Mouse (Mus musculus) stomach, embryonic 16.5 days (tissue): ENCODE results near the gene Depp1. TPM values are rescaled to one million over a fixed set of nuclear protein-coding genes. Genes with fewer than 3 reads are reported as not detected.

Experiments
- ATAC-seq: fragments of 200-750 bp; cut with Nextera tagmentation; 2 replicates; pipeline ENCODE4 v1.8.0; 2017; ENCODE audit warnings: moderate number of reproducible peaks, moderate TSS enrichment; ENCODE audit not compliant: insufficient read depth, low FRiP score
- H3K27ac ChIP-seq: fragments of 300-500 bp; sonication (generic); 2 replicates; pipeline ENCODE4 v1.5.1; 2014; ENCODE audit warnings: low read length
- H3K27me3 ChIP-seq: fragments of 300-500 bp; sonication (generic); 2 replicates; pipeline ENCODE4 v1.6.1; 2014; ENCODE audit warnings: low read length, control low read depth, mixed read lengths; ENCODE audit not compliant: control insufficient read depth, insufficient read depth
- H3K36me3 ChIP-seq: fragments of 300-500 bp; sonication (generic); 2 replicates; pipeline ENCODE4 v1.6.1; 2014; ENCODE audit warnings: low read length; ENCODE audit not compliant: control insufficient read depth, insufficient read depth
- H3K4me1 ChIP-seq: fragments of 300-500 bp; sonication (generic); 2 replicates; pipeline ENCODE4 v1.6.1; 2014; ENCODE audit warnings: low read length, control low read depth, mixed read lengths; ENCODE audit not compliant: control insufficient read depth, insufficient read depth
- H3K4me2 ChIP-seq: fragments of 300-500 bp; sonication (generic); 2 replicates; pipeline ENCODE4 v1.6.1; 2014; ENCODE audit warnings: low read depth, low read length, mixed read lengths
- H3K4me3 ChIP-seq: fragments of 300-500 bp; sonication (generic); replicated peaks from 2 replicates; pipeline ENCODE4 v1.5.1; 2014; ENCODE audit warnings: mild to moderate bottlenecking, low read length
- H3K9ac ChIP-seq: fragments of 300-500 bp; sonication (generic); 2 replicates; pipeline ENCODE4 v1.6.1; 2014; ENCODE audit warnings: low read length
- H3K9me3 ChIP-seq: fragments of 300-500 bp; sonication (generic); replicated peaks from 2 replicates; pipeline ENCODE4 v1.6.1; 2016; ENCODE audit warnings: low read length, control low read depth; ENCODE audit not compliant: control insufficient read depth
- WGBS: fragments of 180-500 bp; shearing (Covaris S2); extraction: QIAGEN DNeasy Blood & Tissue Kit; methylation state at CpG from one replicate; pipeline ENCODE4 v1.1.7; 2014; 5-methylcytosine and 5-hydroxymethylcytosine counted together
- polyA plus RNA-seq: library from polyadenylated mRNA; unstranded; fragments of >200 nt; fragmentation: Nextera tagmentation; extraction: Ambion mirVana; gene quantifications from 2 replicates; pipeline ENCODE4 v1.2.1, GENCODE M21; 2015

Gene Depp1
- polyA plus RNA-seq, 1 experiment from 2014 or later: 30.6 TPM

- H3K4me1 ChIP-seq: peaks cover 6% of the 10 kb centered on the region; the same call in 1 of the 2 replicates
- 83% methylated on average over 10 of the region's 10 CpGs for WGBS
- no peaks in the 10 kb centered on the region for H3K9me3 ChIP-seq
Measured at GRCm38 (mm10) chr6:116629766-116630165, 20.6 kb upstream of the Depp1 start.

GRCm38 (mm10) chr6:116632129-116632528 lies 18.3 kb upstream of the Depp1 start:
- Histone ChIP-seq H3K27me3 (no peaks in the 10 kb centered on the region), H3K4me1 (peaks cover 6% of the 10 kb centered on the region; the same call in 1 of the 2 replicates), H3K27ac (no peak overlapping the region), H3K9ac (no peak overlapping the region), H3K36me3 (no peaks in the 10 kb centered on the region), H3K4me3 (no peak overlapping the region), H3K4me2 (no peak overlapping the region), H3K9me3 (no peaks in the 10 kb centered on the region)
- WGBS: 55% methylated on average over 1 of the region's 1 CpGs
- no peak for ATAC-seq

More at GRCm38 (mm10) chr6:116629766-116630165, 20.6 kb upstream of the Depp1 start:
- H3K9ac ChIP-seq: no peak overlapping the region
- no peaks in the 10 kb centered on the region for H3K27me3 ChIP-seq
- H3K4me3 ChIP-seq: no peak overlapping the region
- H3K36me3 ChIP-seq: peaks cover 5% of the 10 kb centered on the region; the same call in 1 of the 2 replicates
- ATAC-seq: no peak
- H3K4me2 ChIP-seq: no peak overlapping the region
- no peak overlapping the region for H3K27ac ChIP-seq

DNA sequence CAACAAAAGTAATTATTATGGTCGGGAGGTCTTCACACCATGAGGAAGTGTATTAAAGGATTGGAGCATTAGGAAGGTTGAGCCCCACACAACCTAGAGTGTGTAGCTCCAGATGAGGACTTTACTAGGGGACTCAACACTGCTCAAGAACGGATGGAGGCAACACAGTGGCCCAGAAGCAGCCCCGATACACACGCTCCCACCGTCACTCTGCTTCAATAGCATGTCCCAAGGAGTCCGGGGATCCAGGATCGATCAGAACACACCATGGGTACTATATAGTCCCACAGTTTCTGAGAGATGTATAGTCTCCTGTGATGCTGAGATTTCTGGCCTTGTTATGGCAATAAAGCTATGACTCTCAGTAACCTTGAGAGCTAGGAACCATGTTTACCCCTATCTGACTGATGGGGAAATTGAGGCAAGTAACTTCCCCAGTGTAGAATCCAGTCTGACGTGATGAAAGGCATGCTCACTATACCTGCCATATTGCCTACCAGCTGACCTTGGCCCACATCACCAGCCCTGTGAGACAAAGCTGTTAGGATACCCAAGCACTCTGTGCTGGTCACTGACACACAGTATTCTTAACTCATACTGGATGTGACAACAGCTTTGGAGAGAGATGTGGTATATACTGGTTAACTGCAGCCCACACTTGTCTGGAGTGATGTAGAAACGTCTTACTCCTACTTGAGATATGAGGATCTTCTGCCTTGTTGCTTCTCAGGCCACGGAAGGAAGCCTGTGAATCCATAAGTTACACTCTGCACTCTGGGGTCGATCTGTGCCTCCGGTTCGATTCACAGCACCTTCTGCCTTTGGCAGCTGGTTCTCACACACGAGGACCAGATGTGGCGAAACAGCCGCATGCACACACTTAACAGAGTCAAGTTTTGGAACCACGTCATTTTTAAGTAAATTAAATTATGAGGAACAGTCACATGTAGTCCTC lies 16.4 kb upstream of the Depp1 start:
- no peaks in the 10 kb centered on the region for H3K9me3 ChIP-seq
- 91% methylated on average over 17 of the region's 17 CpGs for WGBS
- H3K27ac ChIP-seq: peak overlapping the region; percentile 79; the same call in 1 of the 2 replicates
- H3K4me1 ChIP-seq: peaks cover 3% of the 10 kb centered on the region; the same call in 1 of the 2 replicates
- no peak overlapping the region for H3K4me2 ChIP-seq
- ATAC-seq: no peak
- no peak overlapping the region for H3K9ac ChIP-seq
- no peak overlapping the region for H3K4me3 ChIP-seq
- H3K27me3 ChIP-seq: no peaks in the 10 kb centered on the region
- no peaks in the 10 kb centered on the region for H3K36me3 ChIP-seq

- Histone ChIP-seq H3K9me3 (no peaks in the 10 kb centered on the region), H3K36me3 (no peaks in the 10 kb centered on the region), H3K4me2 (peak overlapping the region; percentile 19), H3K4me3 (no peak overlapping the region), H3K4me1 (no peaks in the 10 kb centered on the region; the same call in 1 of the 2 replicates), H3K9ac (no peak overlapping the region; the same call in 1 of the 2 replicates), H3K27ac (peak overlapping the region; percentile 79), H3K27me3 (no peaks in the 10 kb centered on the region)
- peak; percentile 94 for ATAC-seq
- WGBS: 38% methylated on average over 10 of the region's 10 CpGs
Measured at GRCm38 (mm10) chr6:116635251-116636180, 14.9 kb upstream of the Depp1 start.

GRCm38 (mm10) chr6:116636581-116637235 lies 13.7 kb upstream of the Depp1 start:
- no peak overlapping the region for H3K9ac ChIP-seq
- H3K4me2 ChIP-seq: no peak overlapping the region
- no peak for ATAC-seq
- 71% methylated on average over 9 of the region's 9 CpGs for WGBS
- no peak overlapping the region for H3K27ac ChIP-seq
- no peaks in the 10 kb centered on the region for H3K36me3 ChIP-seq
- no peaks in the 10 kb centered on the region; the same call in 1 of the 2 replicates for H3K4me1 ChIP-seq
- H3K27me3 ChIP-seq: no peaks in the 10 kb centered on the region
- no peaks in the 10 kb centered on the region for H3K9me3 ChIP-seq
- H3K4me3 ChIP-seq: no peak overlapping the region

DNA sequence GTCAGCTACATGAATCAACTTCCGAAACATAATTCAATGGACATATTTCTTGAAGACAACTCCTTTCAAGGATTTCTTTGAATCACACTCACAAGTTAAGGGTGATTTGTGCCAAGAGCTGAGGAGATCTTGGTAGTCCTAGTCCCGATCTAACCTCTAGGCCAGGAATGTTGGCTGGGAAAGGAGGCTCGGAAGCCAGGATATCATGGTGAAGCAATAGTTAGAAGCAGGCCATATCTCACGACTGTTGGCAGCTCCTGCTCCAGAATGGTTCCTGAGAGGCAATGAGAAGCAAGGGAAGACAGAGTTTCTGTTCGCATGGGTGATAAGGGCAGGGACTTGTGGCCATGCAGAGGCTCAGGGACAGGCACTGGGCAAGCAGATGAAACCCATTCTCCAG lies 12.9 kb upstream of the Depp1 start:
- no peak overlapping the region for H3K4me2 ChIP-seq

DNA sequence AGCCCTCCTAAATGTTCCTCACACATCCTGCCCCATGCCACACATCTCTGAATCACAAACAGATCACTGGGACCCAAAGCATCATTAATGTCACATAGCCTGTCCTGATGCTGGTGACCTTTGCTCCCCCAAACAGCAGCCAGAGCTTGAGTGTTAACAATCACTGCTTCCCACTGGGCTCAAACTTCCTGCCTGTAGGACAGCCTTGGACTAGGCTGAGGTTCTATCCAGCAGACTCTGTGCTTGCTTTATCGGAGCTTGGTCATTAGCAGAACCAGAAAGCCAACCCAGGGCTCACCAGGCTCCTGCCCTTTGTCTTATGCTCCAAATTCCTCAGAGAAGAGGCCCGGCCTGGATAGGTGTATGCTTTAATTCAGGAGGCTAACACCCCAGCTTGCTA lies 11.5 kb upstream of the Depp1 start:
- Histone ChIP-seq H3K27ac (no peak overlapping the region), H3K9me3 (no peaks in the 10 kb centered on the region)

More for the DNA sequence above, 12.9 kb upstream of the Depp1 start:
- Histone ChIP-seq H3K36me3 (no peaks in the 10 kb centered on the region), H3K27me3 (no peaks in the 10 kb centered on the region), H3K9ac (no peak overlapping the region), H3K4me1 (no peaks in the 10 kb centered on the region; the same call in 1 of the 2 replicates), H3K9me3 (no peaks in the 10 kb centered on the region), H3K27ac (no peak overlapping the region), H3K4me3 (no peak overlapping the region)
- ATAC-seq: no peak
- 87% methylated on average over 5 of the region's 5 CpGs for WGBS

GRCm38 (mm10) chr6:116639663-116640062 lies 10.7 kb upstream of the Depp1 start:
- H3K4me1 ChIP-seq: no peaks in the 10 kb centered on the region; the same call in 1 of the 2 replicates
- H3K27ac ChIP-seq: no peak overlapping the region
- WGBS: 54% methylated on average over 2 of the region's 2 CpGs
- no peaks in the 10 kb centered on the region for H3K9me3 ChIP-seq
- no peak overlapping the region for H3K4me2 ChIP-seq
- H3K36me3 ChIP-seq: no peaks in the 10 kb centered on the region
- no peak overlapping the region for H3K4me3 ChIP-seq
- no peak overlapping the region for H3K9ac ChIP-seq
- no peaks in the 10 kb centered on the region for H3K27me3 ChIP-seq
- ATAC-seq: no peak

More for the DNA sequence above, 11.5 kb upstream of the Depp1 start:
- WGBS: 84% methylated on average over 2 of the region's 2 CpGs
- Histone ChIP-seq H3K27me3 (no peaks in the 10 kb centered on the region), H3K4me1 (no peaks in the 10 kb centered on the region; the same call in 1 of the 2 replicates), H3K4me2 (no peak overlapping the region), H3K9ac (no peak overlapping the region), H3K4me3 (no peak overlapping the region), H3K36me3 (no peaks in the 10 kb centered on the region)
- no peak for ATAC-seq
